Mouse (Mus musculus) limb, embryonic 14.5 days (tissue): Measurements from ENCODE around the gene Cdh18. TPM values are rescaled to one million over a fixed set of nuclear protein-coding genes. Genes with fewer than 3 reads are reported as not detected.

Source experiments
- ATAC-seq: fragments of 200-750 bp; cut with Nextera tagmentation; 2 replicates; pipeline ENCODE4 v1.8.0; 2017; ENCODE audit warnings: low read depth, moderate number of reproducible peaks, moderate TSS enrichment; ENCODE audit not compliant: low FRiP score
- DNase-seq: peaks from one replicate; pipeline ENCODE4 v3.0.0-alpha.2; 2015; ENCODE audit warnings: low spot score
- H3K27ac ChIP-seq: fragments of 300-500 bp; sonication (generic); replicated peaks from 2 replicates; pipeline ENCODE4 v1.5.1; 2014; ENCODE audit warnings: low read depth, mild to moderate bottlenecking, low read length, moderate library complexity, mixed read lengths
- H3K27me3 ChIP-seq: fragments of 300-500 bp; sonication (generic); 2 replicates; pipeline ENCODE4 v1.6.1; 2014; ENCODE audit warnings: low read length, mixed read lengths; ENCODE audit not compliant: control insufficient read depth, insufficient read depth
- H3K36me3 ChIP-seq: fragments of 300-500 bp; sonication (generic); 2 replicates; pipeline ENCODE4 v1.6.1; 2014; ENCODE audit warnings: mild to moderate bottlenecking, low read length, moderate library complexity, mixed read lengths; ENCODE audit not compliant: control insufficient read depth, insufficient read depth
- H3K4me1 ChIP-seq: fragments of 300-500 bp; sonication (generic); 2 replicates; pipeline ENCODE4 v1.6.1; 2014; ENCODE audit warnings: antibody characterized with exemption, low read length, mixed read lengths; ENCODE audit not compliant: control insufficient read depth, insufficient read depth
- H3K4me2 ChIP-seq: fragments of 300-500 bp; sonication (generic); replicated peaks from 2 replicates; pipeline ENCODE4 v1.6.1; 2014; ENCODE audit warnings: low read depth, mild to moderate bottlenecking, low read length, moderate library complexity; ENCODE audit not compliant: severe bottlenecking
- H3K4me3 ChIP-seq: fragments of 300-500 bp; sonication (generic); replicated peaks from 2 replicates; pipeline ENCODE4 v1.5.1; 2014; ENCODE audit warnings: low read length
- H3K9ac ChIP-seq: fragments of 300-500 bp; sonication (generic); 2 replicates; pipeline ENCODE4 v1.6.1; 2014; ENCODE audit warnings: mild to moderate bottlenecking, low read depth, low read length, moderate library complexity; ENCODE audit not compliant: severe bottlenecking
- H3K9me3 ChIP-seq: fragments of 300-500 bp; sonication (generic); 2 replicates; pipeline ENCODE4 v1.6.1; 2016; ENCODE audit warnings: low read length; ENCODE audit not compliant: control insufficient read depth
- POLR2A ChIP-seq: fragments of 200-500 bp; IDR thresholded peaks from 2 replicates; pipeline ENCODE4 v1.8.0; 2012; ENCODE audit warnings: inconsistent platforms, mild to moderate bottlenecking, moderate library complexity, borderline replicate concordance; ENCODE audit not compliant: insufficient read depth, insufficient read length; ENCODE audit errors: extremely low read depth
- WGBS: fragments of 180-500 bp; shearing (Covaris S2); extraction: QIAGEN DNeasy Blood & Tissue Kit; methylation state at CpG from one replicate; pipeline ENCODE4 v1.1.7; 2014; 5-methylcytosine and 5-hydroxymethylcytosine counted together
- polyA plus RNA-seq, 2 experiments: library from polyadenylated mRNA; depleted of rRNA in 1 of 2; stranded (reverse) in 1 of 2; unstranded in 1 of 2; fragments of >200 nt; fragmentation: Nextera tagmentation in 1 of 2; extraction: Ambion mirVana in 1 of 2; gene quantifications; 2 replicates each; pipeline versions ENCODE4 v1.2.1 to v1.2.3; 2012 to 2014

Cdh18 gene
- polyA plus RNA-seq, 2 experiments, result 1.0 to 1.3 TPM

- 80% methylated on average over 11 of the region's 11 CpGs for WGBS
- H3K4me3 ChIP-seq, result no peak overlapping the region
- no peaks in the 10 kb centered on the region for H3K4me1 ChIP-seq
- no peaks in the 10 kb centered on the region for H3K9me3 ChIP-seq
- H3K9ac ChIP-seq, result no peak overlapping the region
- DNase-seq (no peak), ATAC-seq (no peak)
- no peaks in the 10 kb centered on the region for H3K27me3 ChIP-seq
- no peaks in the 10 kb centered on the region for H3K36me3 ChIP-seq
- no peak overlapping the region for H3K4me2 ChIP-seq
- no peak overlapping the region for H3K27ac ChIP-seq
- TF ChIP-seq POLR2A, result no peak
Observed at GRCm38 (mm10) chr15:22969424-22969823, 420.6 kb downstream of the Cdh18 start.

GRCm38 (mm10) chr15:22980136-22980535 lies 431.3 kb downstream of the Cdh18 start:
- TF ChIP-seq POLR2A, result no peak
- Histone ChIP-seq H3K4me3 (no peak overlapping the region), H3K4me1 (no peaks in the 10 kb centered on the region), H3K4me2 (no peak overlapping the region), H3K27ac (no peak overlapping the region), H3K36me3 (no peaks in the 10 kb centered on the region), H3K9ac (no peak overlapping the region), H3K27me3 (no peaks in the 10 kb centered on the region), H3K9me3 (no peaks in the 10 kb centered on the region)
- ATAC-seq (no peak), DNase-seq (no peak)
- 84% methylated on average over 5 of the region's 5 CpGs for WGBS

- 78% methylated on average over 5 of the region's 5 CpGs for WGBS
- no peaks in the 10 kb centered on the region for H3K9me3 ChIP-seq
- no peak for TF ChIP-seq POLR2A
- H3K27me3 ChIP-seq, result no peaks in the 10 kb centered on the region
- no peaks in the 10 kb centered on the region for H3K36me3 ChIP-seq
- H3K4me1 ChIP-seq, result no peaks in the 10 kb centered on the region
- no peak for ATAC-seq
- no peak overlapping the region for H3K27ac ChIP-seq
- no peak overlapping the region for H3K4me2 ChIP-seq
- H3K9ac ChIP-seq, result no peak overlapping the region
- DNase-seq, result no peak
- no peak overlapping the region for H3K4me3 ChIP-seq
Observed at GRCm38 (mm10) chr15:22984647-22985046, 435.8 kb downstream of the Cdh18 start.

GRCm38 (mm10) chr15:23016680-23017079 lies 467.9 kb downstream of the Cdh18 start:
- no peaks in the 10 kb centered on the region for H3K36me3 ChIP-seq
- no peak overlapping the region for H3K9ac ChIP-seq
- ATAC-seq (no peak), DNase-seq (no peak)
- no peak for TF ChIP-seq POLR2A
- no peak overlapping the region for H3K4me3 ChIP-seq
- no peak overlapping the region for H3K4me2 ChIP-seq
- no peaks in the 10 kb centered on the region for H3K27me3 ChIP-seq
- no peaks in the 10 kb centered on the region for H3K4me1 ChIP-seq
- H3K9me3 ChIP-seq, result no peaks in the 10 kb centered on the region
- no peak overlapping the region for H3K27ac ChIP-seq
- WGBS, result 87% methylated on average over 5 of the region's 5 CpGs

- DNase-seq (no peak), ATAC-seq (no peak)
- H3K27me3 ChIP-seq, result no peaks in the 10 kb centered on the region
- no peaks in the 10 kb centered on the region for H3K36me3 ChIP-seq
- WGBS, result 45% methylated on average over 2 of the region's 2 CpGs
- no peaks in the 10 kb centered on the region for H3K9me3 ChIP-seq
- no peak overlapping the region for H3K4me2 ChIP-seq
- H3K4me1 ChIP-seq, result no peaks in the 10 kb centered on the region
- H3K27ac ChIP-seq, result no peak overlapping the region
- no peak for TF ChIP-seq POLR2A
- H3K4me3 ChIP-seq, result no peak overlapping the region
- H3K9ac ChIP-seq, result no peak overlapping the region
Observed at GRCm38 (mm10) chr15:23021151-23021550, 472.3 kb downstream of the Cdh18 start.

GRCm38 (mm10) chr15:23022635-23023034 lies 473.8 kb downstream of the Cdh18 start:
- no peaks in the 10 kb centered on the region for H3K36me3 ChIP-seq
- H3K4me3 ChIP-seq, result no peak overlapping the region
- ATAC-seq, result no peak
- no peak overlapping the region for H3K9ac ChIP-seq
- DNase-seq, result no peak
- TF ChIP-seq POLR2A, result no peak
- H3K4me2 ChIP-seq, result no peak overlapping the region
- H3K27me3 ChIP-seq, result no peaks in the 10 kb centered on the region
- H3K27ac ChIP-seq, result no peak overlapping the region
- no peaks in the 10 kb centered on the region for H3K4me1 ChIP-seq
- no peaks in the 10 kb centered on the region for H3K9me3 ChIP-seq
